Mouse (Mus musculus) cerebellum, adult 11-12 months (tissue): Measurements from ENCODE around the gene Ntrk2.

Experiments
- DNase-seq: peaks from one replicate; pipeline ENCODE4 v3.0.0; 2022

Gene Ntrk2

GRCm38 (mm10) chr13:58843826-58844225, 37.5 kb downstream of the Ntrk2 start:
- DNase-seq: peak; percentile 68

DNA sequence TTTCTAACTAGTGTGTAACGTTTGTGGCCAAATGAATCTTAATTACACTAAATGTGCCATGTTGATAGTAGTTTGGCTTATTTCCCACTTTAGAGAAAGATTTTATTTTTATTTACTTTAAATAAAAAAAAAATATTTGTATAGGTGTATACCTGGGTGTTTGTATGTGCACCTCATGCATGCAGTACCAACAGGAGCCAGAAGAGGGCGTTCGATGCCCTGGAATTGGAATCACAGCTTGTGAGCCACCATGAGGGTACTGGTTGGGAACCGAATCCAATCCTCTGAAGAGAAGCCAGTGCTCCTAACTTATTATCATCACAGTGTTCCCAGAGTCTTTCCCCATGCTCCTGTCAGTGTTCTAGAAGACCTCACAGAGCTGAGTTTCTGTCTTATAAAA, 42.2 kb downstream of the Ntrk2 start:
- no peak for DNase-seq

DNA sequence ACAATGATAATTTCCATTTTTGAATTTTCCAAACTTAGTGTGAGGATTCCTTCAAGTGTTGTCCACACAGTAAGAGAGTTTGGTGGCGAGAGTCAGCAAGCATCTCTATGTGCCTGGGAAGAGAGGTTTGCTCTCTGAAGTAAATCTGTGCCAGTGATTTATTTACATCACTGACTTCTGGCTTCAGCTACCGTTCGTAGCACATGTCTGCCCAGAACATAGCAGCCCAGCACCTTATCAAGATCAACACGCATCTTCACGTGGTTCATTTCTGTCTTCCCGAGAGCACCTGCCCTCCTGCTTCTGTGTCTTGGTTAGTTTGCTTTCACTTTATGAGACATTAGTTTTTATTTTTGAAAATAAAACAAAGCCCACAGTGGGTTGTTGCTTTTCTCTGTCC, 47.3 kb downstream of the Ntrk2 start:
- peak; percentile 43 for DNase-seq

DNA sequence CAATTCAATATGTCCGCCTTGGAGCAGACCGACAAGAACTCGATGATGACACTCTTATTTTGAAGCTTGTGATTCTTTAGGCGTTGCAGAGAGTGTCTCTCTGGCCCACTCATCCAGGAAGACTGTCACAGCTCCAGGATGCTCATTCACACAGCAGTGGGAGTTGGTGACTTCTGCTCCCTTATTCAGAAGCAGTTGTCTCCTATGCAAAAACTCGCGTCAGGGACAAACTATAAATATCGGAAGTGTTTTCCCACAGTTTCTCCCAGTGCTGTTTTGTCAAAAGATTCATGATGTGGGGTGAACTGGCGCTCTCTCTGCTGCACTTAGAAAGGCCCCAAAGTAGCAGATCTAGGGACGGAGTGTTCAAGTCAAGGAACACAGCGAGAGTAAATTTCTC, 59.9 kb downstream of the Ntrk2 start:
- no peak for DNase-seq

- DNase-seq: peak; percentile 52
Observed at GRCm38 (mm10) chr13:58866776-58867435, 60.5 kb downstream of the Ntrk2 start.

DNA sequence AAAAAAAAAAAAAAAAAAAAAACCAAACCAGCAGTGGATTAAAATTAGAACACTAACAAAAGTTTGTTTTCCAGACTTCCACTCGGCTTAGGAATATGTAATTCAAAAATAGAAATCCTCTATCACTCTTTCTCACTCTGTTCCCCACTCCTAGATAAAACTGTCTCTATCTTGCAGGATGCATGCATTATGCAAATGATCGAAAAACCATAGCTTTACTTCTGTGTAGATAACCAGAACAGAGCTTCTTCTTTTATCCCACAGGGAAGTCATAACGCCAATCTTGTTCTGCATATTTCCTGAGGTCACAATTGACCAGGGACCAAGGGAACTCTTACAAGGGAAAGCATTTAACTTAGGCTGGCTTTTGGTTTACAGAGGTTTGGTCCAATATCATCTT, 76.1 kb downstream of the Ntrk2 start:
- DNase-seq: no peak

- no peak for DNase-seq
Observed at GRCm38 (mm10) chr13:58882916-58883315, 76.5 kb downstream of the Ntrk2 start.

DNA sequence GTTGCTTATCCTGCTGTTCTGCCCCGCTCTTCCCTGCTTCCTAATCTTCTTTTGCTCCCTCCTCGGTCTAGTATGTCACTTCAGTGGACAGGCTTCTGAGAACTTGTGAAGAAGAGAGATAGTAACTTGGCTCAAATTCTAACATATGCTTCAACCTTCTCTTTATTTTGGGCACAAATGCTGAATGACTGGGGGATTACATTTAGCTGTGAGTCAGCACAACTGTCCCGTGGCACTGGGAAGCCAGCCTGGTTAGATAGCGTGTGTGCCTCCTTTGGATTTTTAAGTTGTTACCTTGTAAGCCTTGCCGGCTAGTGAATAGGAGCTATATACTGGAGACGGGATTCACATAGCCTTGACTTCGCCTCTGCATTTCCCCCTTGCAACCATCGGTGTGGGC, 79.7 kb downstream of the Ntrk2 start:
- DNase-seq: no peak

DNA sequence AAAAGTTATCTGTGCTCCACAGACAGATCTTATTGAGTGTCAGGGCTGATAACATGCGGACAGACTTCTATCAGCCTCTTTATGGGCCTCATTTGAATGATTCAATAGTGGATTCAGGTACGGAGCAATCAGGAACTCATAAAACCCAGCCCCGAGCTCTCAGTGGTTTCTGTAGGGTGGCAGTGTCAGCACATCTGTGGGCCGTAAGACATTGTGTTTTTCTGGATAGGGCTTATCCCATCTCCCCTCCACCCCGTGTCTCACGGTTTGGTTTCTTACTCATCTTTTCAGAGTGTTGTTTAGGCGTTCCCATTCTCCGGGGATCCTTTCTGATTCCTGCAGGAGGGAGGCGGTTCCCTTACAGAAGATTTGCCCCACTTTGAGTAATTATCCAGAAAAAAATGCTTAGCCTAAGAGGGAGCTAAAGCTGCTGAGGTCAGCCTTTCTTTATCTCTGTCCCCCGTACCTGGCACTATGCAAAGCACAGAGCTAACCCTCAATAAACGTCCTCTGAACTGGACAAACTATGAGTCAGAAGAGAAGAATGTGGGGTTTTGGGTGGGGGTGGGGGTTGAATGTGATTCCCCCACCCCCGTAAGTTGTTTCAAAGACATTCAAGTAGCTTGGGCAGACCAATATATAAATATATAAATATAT, 90.0 kb downstream of the Ntrk2 start:
- DNase-seq: no peak

- DNase-seq: no peak
Observed at GRCm38 (mm10) chr13:58899337-58899736, 93.0 kb downstream of the Ntrk2 start.

DNA sequence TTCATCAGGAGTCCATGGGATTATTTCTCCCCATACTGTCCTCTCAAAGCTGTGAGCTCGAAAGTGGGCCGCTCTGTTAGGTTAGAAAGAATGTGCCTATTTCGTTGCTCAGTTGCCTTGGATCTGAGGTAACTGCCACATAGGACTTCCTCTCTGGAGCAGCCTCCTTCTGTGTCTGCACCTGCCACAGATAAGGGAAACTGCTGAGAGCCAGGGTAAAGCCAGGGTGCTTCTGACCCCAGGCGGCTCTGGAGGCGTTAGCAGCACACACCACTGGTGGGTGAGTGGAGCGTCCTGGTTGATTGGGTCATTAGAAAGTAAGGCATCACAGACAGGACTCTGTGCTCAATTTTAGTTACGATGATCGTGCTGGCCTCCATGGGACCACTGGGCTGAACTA, 95.9 kb downstream of the Ntrk2 start:
- peak; percentile 72 for DNase-seq

GRCm38 (mm10) chr13:58904742-58905735, 98.7 kb downstream of the Ntrk2 start:
- no peak for DNase-seq

DNA sequence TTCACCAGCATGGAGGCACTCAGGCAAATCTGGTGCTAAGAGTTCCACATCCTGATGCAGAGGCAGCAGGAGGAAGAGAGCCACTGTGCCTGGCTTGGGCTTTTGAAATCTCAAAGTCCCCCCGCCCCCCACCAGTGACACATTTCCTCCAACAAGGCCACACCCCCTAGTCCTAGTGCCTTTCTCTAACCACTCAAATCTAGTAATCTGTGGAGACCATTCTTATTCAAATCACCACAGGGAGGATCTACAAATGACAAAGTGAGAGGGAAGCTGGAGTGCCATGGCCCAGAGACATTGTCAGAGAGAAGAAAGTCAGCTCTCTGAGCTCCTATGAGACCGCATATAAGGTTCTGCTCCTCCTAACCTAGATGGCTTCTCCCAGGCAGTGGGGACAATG, 105.6 kb downstream of the Ntrk2 start:
- no peak for DNase-seq

DNA sequence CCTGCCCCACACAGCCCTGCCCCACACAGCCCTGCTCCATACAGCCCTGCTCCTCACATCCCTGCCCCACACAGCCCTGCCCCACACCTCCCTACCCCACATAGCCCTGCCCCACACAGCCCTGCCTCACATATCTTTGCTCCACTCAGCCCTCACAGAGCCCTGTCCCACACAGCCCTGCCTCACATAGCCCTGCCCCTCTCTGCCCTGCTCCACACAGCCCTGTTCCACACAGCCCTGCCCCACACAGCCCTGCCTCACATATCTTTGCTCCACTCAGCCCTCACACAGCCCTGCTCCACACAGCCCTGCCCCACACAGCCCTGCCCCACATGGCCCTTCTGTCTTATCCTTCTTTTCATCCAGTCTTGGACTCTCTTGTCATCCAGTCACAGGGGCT, 106.2 kb downstream of the Ntrk2 start:
- DNase-seq: no peak

- no peak for DNase-seq
Observed at GRCm38 (mm10) chr13:58914061-58914814, 107.9 kb downstream of the Ntrk2 start.

DNA sequence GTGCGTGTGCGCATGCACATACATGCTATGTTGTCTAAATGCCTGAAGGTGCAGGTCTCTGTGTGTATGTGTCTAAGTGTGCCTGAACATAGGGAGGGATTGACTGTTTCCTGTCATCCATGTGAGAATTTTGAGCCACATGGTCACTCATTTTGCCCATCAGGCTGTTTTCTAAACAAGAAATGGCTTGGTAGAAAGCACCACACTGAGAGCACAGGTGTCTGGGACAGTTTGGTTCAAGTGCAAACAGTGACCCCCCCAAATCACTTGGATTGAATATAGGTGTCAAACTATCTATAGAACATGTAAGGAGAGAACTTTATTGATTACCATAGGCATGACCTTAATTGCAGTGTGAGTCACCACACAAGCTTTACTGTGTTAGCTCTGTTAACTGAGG, 110.0 kb downstream of the Ntrk2 start:
- DNase-seq: no peak

DNA sequence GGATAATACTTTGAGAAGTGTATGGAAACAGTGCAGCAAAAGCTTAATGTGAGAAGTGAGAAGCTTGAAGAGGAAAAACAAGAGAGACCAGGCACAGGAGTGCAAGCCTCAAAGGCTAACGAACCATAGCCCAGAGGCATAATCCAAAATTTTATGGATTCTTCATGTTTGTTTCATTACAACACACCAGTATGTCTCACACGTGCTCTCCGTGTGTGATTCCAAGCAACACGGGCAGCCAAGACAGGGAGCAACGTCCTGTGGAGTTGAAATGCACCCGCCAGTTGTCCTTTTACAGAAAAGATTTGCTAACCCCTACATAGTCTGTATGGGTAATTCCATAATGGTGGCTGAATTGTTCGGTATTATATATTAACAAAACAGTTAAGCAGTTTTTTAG, 113.9 kb downstream of the Ntrk2 start:
- DNase-seq: no peak

- no peak for DNase-seq
Observed at GRCm38 (mm10) chr13:58921255-58921654, 114.9 kb downstream of the Ntrk2 start.

DNA sequence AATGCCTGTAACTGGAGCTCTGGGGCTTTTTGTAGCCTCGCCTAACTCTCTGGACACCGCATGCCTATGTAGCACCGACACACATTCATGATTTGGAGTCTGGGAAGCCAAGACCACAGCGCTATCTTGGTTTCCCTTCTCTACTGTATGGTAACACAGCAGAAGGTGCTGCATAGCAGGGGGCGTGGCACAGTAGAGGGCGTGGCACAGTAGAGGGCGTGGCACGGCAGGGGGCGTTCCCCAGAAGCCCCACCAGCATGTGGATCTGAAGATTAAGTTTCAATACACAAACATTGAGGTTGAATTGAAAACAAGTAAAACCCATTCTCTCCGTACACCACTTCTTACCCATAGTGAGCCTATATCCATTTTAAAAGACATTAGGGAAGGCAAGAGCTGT, 115.3 kb downstream of the Ntrk2 start:
- DNase-seq: peak; percentile 49

DNA sequence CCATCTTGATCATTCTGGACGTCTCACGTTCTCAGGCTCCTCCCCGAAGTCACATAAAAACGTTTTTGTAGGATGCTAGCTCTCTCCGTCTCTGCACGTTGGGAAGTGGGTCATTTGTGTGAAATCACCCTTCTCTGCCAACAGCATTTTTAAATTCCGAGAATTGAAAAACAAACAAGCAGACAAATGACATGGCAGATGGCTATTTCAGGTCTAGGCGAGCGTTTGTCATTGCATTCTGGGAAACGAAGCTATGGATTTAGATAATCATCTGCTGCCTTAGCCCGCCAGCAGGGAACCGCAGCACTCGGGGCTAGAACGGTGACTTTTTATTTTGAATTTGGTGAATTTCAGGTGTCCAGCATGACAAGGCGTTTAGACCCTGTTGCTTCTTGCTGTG, 115.8 kb downstream of the Ntrk2 start:
- DNase-seq: peak; percentile 67

- DNase-seq: no peak
Observed at GRCm38 (mm10) chr13:58923496-58923895, 117.1 kb downstream of the Ntrk2 start.

- no peak for DNase-seq
Observed at GRCm38 (mm10) chr13:58924486-58924885, 118.1 kb downstream of the Ntrk2 start.

DNA sequence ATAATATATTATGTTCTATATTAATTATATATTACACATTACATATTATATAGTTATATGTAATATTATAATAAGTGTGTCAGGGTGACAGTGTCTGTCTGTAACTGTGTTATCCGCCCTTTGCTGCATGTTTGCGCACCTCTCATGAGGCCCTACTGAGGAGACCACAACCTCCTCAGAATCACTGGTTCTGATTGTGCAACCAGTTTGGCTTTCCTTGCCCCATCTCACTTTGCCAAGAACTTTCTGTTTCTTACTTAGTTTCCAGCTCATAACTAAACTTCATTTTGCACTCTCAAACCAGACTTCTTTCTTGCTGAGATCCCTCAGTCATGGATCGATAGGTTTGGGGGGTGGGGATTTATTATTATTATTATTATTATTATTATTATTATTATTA, 120.8 kb downstream of the Ntrk2 start:
- DNase-seq: no peak
